Mouse (Mus musculus) stomach, postnatal 0 days (tissue): ENCODE results near the gene Gltp.

Source experiments
- CTCF ChIP-seq: IDR thresholded peaks from 2 replicates; pipeline ENCODE4 v1.5.1; 2016; ENCODE audit warnings: antibody characterized with exemption, low read depth, mild to moderate bottlenecking, moderate library complexity
- EP300 ChIP-seq: optimal IDR thresholded peaks from 2 replicates; pipeline ENCODE3; 2016; ENCODE audit warnings: antibody characterized with exemption

- TF ChIP-seq CTCF = no peak
- TF ChIP-seq EP300 = no peak
These were observed 33.4 kb downstream of the Gltp start for GRCm38 (mm10) chr5:114657426-114657825.
